Mouse (Mus musculus): ENCODE measurements at regions not wholly inside any gene's neighbourhood (a gene's known extent, or its start where the extent isn't known, plus 50 kb on each side); places are given as distances from the start of the nearest gene placed in this dataset.

GRCm38 (mm10) chr7:117269263-117269897, 111.4 kb upstream of the Xylt1 start:
- DNase-seq: no peak

DNA sequence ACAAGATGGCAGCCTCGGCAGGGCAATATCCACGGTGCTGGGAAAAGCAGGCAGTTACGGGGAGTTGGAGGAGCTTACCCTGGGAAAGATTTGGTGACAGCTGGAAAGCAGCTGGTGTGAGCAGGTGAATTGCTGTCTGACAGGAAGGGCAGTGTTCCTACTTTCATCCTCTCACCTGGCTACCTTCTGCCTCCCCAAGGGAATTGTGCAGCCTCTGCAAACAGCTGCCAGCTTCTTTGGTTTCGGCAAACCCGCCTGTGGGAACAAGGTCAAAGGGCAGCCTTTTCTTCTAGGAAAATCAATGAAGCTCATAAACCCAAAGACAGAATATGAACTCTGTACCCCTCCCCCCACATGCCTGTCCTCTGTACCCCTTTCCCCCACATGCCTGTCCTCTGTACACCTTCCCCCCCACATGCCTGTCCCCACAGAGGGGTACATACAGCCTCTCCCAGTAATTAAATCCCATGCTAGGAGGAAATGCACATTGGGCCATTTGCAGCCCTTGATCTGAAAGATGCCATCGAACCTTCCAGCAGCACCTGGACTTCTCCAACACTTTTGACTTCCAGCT, 102.3 kb upstream of the Xylt1 start:
- no peak for DNase-seq

- DNase-seq: no peak
These were observed 98.6 kb upstream of the Xylt1 start for GRCm38 (mm10) chr7:117282194-117282593.

DNA sequence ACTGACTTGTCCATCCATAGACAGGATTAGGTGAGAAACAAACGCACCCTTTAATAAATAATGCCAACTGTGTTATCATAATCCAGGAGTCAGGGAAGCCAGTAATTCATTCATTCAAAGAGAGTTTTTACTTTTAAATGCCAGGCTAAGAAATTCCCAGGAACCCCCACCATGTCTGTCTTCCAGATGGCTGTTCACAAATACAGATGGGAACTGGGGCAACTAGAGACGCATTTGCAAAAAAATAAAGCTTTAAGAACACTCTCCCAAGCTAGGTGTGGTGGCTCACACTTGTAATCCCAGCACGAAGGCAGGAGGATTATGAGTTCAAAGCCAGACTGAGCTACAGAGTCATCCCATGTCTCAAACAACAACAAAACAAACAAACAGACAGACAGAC, 95.6 kb upstream of the Xylt1 start:
- DNase-seq: no peak

DNA sequence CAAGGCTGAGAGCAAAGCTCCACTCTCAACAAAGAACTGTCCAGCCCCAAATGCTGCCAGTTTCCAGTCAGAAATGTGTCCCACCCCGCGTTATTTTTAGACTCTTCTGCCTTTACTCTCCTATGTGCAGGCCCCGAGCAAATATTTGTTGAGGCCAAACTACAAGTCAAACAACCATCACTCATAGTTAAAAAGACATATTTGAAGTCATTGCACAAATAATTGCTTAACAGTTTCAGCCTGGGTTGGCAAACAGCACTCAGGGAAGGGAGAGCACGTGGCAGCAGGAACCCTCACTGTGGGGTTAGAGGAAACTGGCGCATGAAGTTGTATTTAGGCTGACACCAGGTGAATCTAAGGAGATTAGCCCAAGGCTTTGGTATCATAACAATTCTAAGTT, 94.8 kb upstream of the Xylt1 start:
- DNase-seq: no peak

DNA sequence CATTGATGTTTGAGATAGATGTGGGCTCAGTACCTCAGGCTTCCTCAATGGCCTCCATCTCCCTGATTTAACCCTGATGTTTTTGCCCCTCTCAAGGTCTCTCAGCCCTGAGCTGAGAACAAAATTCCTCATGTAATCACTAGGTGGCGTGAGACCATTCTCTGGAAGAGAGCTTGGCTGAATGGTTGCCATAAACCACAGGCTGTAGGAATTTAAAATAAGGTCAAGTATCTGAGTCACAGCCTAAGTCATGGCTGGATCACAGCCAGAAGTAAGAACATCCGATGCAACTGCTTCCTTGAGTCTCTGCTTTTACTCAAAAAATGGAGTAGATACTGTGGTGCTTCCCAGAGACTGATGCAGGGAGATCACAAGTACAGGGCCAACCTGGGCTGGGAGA, 77.1 kb upstream of the Xylt1 start:
- peak; percentile 37 for DNase-seq

- DNase-seq: no peak
These were observed 70.1 kb upstream of the Xylt1 start for GRCm38 (mm10) chr7:117310586-117311200.

- no peak for DNase-seq
These were observed 69.5 kb upstream of the Xylt1 start for GRCm38 (mm10) chr7:117311316-117311715.

DNA sequence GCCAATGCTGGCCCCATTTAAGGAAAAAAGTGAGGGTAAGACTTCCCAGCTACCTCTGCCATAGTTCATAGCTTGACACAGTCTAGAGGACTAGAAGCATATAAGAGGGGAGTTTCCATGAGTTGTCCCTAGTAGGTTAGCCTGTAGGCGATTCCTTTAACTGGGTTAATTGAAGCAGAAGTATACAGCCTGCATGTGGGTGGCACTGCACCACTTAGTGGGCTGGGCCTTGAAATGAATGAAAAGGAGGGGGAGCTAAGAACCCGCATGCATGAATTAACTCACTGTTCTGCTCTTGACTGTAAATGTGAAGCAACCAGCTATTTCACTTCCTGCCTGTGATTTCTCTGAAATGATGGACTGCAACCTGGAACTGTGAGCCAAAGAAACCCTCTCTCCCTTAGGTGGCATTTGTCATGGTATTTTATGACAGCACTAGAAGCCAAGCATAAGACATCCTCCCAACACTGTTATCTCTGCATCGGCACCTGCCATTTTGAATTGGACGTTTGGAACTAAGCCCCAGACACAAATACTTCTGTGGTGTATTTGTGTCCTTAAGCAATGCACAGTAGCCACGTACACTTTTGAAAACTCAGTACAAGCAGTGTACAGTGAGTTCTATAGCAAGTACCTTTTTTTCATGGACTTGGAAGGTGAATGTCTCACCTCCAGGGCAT, 64.5 kb upstream of the Xylt1 start:
- DNase-seq: no peak

GRCm38 (mm10) chr7:117317362-117317761, 63.4 kb upstream of the Xylt1 start:
- no peak for DNase-seq

GRCm38 (mm10) chr7:117320552-117320951, 60.2 kb upstream of the Xylt1 start:
- no peak for DNase-seq
